Mouse (Mus musculus) cortical plate, adult 2 months (tissue): ENCODE measurements around the gene Gm5269.

Source experiments
- CTCF ChIP-seq: fragments of 200-500 bp; IDR thresholded peaks from 2 replicates; pipeline ENCODE4 v1.5.1; 2011; ENCODE audit warnings: mild to moderate bottlenecking, control low read depth, low read length; ENCODE audit not compliant: insufficient read depth; ENCODE audit errors: extremely low read depth
- POLR2A ChIP-seq: fragments of 200-500 bp; IDR thresholded peaks from 2 replicates; pipeline ENCODE4 v1.6.1; 2011; ENCODE audit warnings: mild to moderate bottlenecking, low read length, control low read depth; ENCODE audit not compliant: insufficient read depth; ENCODE audit errors: extremely low read depth

DNA sequence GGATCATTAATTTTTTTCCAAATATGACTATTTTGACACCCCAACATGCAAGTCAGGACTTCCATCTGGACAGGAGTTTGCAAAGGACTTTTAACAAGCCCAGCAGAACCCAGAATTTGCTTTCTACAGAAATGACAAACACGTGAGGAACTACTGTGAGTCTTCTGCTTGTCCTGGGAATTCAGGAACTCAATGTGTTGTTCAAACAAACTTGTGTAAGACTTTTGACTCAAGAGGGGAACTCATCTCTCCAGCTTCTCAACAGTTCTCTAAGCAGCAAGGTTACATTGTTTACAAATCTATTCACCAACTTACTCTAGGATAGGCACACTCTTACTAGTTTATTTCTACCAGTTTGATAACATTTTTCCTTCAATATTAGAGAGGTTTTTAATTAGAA is 32.0 kb downstream of the Gm5269 start:
- TF ChIP-seq CTCF (no peak), POLR2A (no peak)
